Mouse (Mus musculus): Measurements from ENCODE around the gene Calm3.

Gene Calm3

DNA sequence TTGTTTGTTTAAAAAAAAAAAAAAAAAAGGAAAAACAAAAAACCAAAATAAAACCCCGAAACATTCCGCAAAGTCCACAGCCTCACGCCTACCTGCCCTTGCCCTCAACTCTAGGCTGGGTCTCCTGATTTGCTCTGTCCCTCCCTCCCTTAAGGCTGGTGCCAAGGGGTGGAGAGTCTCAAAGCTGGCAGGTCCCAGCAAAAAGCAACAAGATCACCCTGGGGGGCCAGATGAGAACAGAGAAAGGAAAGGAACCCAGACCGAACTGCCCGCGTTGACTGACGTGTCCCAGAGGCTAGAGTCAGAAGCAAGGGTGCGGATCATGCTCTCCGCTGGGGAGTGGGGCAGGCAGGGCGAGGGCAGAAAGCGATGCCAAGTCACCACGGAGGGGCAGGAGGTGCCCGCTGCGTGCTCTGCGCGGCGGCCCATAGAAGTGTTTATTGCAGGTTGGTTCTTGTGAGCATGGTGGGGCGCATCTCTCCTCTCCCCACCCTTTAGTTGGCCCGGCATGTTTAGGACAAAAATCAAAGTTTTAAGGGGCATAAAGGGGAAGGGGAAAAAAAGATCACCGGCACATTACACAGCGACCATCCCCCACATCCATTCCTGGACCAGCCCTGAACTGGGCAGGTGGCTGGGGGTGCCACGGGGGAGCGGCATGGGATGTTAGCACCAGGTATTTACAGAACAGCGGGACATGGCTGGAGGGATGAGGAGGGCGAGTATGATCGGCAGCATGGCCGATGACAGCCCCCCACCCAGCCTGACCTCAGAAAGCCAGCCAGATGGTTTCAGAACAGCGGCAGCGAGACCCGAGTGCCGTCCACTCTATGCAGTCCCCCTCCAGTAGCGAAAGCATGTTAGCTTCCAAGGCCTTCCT, 8.2 kb downstream of the Calm3 start:
- no peak for DNase-seq (ENCODE audit: low read depth in 1 of 2, low spot score in 2 of 2)

DNA sequence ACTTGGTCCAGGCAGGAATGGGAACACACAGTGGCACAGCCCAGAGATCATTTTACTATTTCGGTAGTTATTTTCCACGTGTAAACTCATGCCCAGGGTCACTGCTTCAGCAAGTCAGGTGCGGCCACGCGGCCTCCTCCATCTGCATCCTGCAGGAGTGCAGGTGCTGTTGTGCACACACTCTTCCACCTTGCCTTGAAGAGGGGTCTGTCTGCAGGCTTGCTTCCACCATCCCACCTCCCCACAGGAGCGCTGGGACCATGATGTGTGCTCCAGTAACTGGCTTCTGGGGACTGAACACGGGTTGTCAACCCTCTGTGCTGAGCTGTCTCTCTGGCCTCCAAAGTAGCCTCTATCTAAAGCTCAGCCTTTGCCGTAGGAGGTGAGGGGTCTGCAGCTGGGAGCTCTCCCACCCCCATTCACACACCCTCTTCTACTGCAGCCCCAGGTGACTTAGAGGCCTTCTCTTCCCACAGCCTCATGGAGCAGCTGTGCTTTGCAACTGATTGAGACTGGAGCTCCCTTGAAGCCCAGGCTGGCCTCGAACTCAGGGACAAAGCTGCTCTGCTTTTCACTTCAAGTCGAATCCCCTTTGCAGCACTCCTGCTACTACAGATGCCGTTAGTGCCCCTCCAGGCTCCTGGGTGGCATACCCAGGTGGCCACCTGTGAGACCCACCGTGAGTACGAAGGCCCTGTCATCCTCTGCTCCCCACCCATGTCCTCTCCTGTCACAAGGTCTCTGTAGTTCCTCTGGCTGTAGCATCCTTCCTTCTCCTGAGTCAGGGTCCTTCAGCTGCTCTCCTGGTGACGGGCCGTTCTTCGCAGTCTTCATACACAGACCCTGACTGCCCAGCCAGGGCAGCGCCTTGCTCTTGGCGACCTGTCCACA, 9.2 kb downstream of the Calm3 start:
- no peak for DNase-seq (ENCODE audit: low read depth in 1 of 2, low spot score in 2 of 2)

DNA sequence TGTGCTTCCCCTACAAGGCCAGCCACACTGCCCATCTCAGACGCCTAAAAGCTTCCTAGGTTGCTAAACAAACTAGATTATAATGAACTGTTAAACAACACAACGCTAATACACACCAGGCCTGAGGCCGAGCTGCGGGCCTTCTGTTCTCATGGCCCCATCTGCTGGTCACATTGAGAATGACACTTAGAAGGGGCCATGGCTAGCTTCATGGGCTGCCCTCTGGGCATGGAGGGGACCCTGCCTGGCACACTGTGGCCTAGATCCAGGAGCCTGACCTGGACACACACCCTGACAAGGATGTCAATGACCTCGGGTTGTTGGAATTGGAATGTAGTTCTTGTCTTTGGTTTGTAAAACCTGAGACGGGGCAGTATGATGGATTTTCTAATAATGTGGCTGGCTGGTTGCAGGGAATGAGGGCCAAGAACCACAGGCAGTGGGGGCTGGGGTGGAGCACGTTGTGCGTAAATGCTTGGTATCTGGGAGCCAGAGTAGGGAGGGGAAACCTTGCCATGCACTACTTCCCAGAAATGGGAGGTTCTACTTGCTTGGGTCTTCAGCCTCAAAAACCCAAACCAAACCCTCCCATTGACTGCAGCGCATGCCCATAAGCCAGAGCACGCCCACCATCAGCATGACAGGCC, 10.0 kb downstream of the Calm3 start:
- peak in 1 of 2 experiments; percentile 55 for DNase-seq (ENCODE audit: low read depth in 1 of 2, low spot score in 2 of 2)

DNA sequence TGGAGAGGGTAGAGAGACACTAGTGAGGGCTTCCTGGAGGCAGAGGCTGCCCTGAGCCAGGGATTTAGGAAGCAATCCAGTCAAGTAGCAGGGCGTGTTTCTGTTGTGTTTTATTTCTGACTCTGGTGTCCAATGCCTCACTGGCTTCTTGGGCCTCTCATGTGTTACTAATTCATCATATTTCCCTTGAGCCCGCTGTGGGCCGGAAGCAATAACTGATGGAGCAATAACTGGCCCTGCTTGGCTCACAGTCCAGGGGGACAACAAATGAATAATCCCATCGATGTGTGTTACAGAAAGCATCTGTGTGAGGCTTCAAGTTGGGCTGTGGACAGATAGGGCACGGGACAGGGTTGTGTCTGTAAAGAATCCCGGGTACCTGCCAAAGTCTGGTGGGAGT, 11.6 kb downstream of the Calm3 start:
- DNase-seq (ENCODE audit: low read depth in 1 of 2, low spot score in 2 of 2) = no peak

DNA sequence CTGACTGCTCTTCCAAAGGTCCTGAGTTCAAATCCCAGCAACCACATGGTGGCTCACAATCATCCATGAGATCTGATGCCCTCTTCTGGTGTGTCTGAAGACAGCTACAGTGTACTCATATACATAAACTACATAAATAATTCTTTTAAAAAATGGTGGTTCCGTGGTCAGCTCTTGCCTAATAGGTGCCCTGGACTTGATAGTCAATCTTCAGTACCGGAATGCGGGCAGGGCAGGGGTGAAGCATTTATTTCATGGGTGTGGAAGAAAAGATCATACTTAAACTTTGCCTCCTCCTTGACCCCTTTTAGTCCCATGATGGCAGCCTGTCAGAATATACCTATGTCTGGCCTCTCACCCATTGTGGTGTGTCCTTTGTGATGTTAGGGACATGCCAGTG, 12.0 kb downstream of the Calm3 start:
- DNase-seq (ENCODE audit: low read depth in 1 of 2, low spot score in 2 of 2) = no peak

DNA sequence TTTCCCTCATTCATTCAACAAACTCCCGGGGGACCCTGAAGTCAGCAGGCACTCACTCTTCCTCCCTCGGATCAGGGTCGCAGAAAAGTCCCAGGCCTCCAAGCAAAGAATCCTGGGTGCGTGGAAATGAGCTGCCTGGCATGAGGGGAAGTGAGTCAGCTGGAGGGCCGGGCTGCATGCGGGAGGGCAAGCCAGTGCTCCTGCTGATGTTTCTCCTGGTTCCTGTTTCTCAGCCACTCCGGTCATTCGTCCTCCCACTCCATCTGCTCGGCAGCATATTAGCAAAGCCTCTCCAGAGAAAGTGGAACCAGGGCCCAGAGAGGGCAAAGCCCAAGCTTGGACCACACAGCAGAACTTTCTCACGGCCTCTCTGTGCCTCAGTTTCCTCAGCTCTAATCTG, 14.0 kb downstream of the Calm3 start:
- peak; percentile 40 to 57 for DNase-seq (ENCODE audit: low read depth in 1 of 2, low spot score in 2 of 2)

DNA sequence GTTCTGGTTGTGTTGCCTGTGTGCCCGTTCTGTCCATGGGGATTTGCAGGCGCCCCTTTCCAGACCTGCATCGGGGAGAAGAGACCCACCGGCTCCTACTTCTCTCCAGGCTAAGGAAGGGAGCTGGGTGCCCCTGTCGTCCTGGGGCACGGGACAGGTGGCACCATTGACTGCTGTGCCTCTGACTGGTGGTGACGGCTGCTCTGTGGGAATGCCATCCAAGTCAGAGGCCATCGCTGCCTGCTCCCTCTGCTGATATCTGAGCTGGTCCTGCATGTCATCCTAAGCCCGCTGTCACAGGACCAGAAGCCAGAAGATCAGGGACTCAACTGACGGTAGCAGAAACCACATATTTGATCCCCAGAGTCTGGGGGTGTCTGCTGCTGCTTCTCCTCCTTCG, 15.1 kb downstream of the Calm3 start:
- no peak for DNase-seq (ENCODE audit: low read depth in 1 of 2, low spot score in 2 of 2)

DNA sequence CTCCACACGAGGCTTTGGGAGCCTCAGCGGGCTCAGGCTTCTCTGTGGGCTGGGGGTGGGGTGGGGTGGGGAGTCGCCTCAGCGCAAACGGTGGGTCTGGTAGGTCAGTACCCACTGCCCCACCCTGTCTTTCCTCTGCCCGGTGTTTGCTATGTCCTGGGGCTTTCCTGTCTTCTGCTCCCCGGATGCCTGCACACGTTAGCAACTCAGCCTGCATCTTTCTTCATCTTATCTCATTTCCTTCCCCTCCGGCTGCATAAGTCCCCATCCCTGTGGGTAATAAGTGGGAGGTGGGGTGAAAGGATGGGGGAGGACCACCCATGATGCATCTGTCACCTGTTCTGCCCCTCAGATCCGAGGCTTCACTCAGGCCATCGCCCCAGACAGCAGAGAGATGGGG, 15.5 kb downstream of the Calm3 start:
- no peak for DNase-seq (ENCODE audit: low read depth in 1 of 2, low spot score in 2 of 2)

DNA sequence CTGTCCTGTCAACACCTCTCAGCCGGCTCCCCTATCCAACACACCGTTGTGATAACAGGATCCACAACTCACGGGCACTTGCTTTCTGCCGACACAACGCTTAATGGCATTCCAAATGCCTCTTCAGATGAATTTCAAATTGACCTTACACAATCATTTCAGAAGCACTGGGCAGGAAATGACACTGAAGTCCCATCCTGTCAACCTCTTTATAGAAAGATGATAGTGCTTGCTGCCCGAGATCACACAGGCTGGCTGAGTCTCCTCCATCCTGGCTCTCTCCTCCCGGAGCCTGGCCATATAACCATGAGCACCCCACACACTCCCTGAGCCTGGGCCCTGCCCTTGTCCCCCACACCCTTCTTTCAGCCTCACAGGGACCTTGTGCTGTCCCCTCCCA, 16.1 kb downstream of the Calm3 start:
- DNase-seq (ENCODE audit: low read depth in 1 of 2, low spot score in 2 of 2) = no peak

DNA sequence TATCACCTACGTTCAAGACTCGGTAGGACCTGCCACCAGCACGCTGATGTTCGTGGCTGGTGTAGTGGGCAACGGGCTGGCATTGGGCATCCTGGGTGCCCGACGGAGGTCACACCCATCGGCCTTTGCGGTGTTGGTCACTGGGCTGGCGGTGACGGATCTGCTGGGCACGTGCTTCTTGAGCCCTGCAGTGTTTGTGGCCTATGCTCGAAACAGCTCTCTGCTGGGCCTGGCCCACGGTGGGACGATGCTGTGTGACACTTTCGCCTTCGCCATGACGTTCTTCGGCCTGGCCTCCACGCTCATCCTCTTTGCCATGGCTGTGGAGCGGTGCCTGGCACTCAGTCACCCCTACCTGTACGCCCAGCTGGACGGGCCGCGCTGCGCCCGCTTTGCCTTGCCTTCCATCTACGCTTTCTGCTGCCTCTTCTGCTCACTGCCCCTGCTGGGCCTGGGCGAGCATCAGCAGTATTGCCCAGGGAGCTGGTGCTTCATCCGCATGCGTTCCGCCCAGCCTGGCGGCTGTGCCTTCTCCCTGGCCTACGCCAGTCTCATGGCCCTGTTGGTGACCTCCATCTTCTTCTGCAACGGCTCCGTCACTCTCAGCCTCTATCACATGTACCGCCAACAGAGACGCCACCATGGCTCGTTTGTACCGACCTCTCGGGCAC, 16.9 kb downstream of the Calm3 start:
- DNase-seq (ENCODE audit: low read depth in 1 of 2, low spot score in 2 of 2) = no peak

DNA sequence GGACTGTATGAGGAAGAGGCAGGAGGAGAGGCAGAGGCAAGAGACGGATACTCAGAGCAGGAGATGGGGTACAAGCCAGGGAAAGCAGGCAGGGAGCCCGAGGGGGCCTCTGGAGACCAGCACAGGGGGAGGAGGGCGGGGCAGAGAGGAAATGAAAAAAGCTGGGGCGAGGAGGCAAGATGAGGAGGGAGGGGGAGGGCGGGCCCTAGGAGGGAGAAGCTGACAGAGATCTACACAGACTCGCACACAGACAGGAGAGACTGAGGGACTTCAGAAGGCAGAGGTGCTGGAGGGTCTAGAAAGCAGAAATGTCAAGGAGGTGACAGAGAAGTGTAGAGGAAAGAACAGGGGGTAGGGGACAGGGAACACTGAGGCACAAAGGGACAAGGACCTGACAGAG, 17.6 kb downstream of the Calm3 start, which contains the start of gene Ptgir:
Gene Ptgir, plus strand, starts transcription at position 210 of the 400 bp plus-strand sequence.
- DNase-seq (ENCODE audit: low read depth in 1 of 2, low spot score in 2 of 2) = no peak

DNA sequence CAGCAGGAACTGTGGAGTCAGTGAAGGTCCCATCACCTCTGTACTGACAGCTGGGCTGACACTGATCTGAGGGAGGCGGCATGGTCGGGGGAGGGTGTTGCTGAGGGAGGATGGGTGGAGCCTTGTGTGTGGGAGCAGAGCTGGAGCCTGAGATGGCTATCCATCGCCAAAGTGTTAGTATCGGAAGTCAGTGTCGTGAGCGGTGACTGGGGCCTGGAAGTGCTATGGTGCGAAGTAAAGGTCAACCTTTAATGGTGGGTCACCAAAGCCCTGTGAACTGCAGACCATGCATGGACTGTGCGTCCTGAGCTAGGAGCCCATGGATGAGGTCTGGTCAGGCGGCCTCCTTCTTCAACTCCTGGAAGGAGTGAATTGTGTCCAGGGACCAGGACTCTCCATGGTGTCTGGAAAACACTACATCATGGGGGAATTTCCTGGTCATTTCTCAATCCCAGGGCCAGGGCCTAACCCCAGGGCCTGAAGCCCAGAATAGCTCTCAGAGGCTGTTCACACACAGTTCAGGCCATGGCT, 18.4 kb downstream of the Calm3 start:
- no peak for DNase-seq (ENCODE audit: low read depth in 1 of 2, low spot score in 2 of 2)

DNA sequence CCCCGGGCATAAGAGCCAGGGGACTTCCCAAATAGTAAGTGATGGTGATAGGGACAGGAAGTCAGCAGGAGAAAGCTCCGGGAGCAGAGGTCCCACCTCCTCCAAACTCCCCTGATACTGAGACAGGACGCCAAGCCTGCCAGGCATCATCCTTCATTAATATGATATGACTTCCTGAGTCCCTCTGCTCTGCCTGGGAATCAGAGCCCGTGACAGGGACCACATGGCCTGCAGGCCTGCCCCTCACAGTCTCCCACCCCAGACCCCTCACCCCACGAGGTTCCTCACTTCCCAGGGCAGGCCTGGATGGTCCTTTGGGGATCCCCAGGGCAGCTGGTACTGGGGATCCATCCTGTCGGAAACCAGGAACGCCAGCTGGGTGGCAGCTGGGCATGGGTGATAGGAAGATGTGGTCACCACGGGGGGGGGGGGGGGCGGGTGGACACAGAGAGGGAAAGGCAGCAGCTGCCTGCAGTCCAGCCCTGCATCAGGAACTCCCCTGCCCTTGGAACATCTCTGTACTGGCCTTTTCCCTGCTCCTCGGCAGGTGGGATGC, 19.7 kb downstream of the Calm3 start:
- DNase-seq (ENCODE audit: low read depth in 1 of 2, low spot score in 2 of 2) = no peak

DNA sequence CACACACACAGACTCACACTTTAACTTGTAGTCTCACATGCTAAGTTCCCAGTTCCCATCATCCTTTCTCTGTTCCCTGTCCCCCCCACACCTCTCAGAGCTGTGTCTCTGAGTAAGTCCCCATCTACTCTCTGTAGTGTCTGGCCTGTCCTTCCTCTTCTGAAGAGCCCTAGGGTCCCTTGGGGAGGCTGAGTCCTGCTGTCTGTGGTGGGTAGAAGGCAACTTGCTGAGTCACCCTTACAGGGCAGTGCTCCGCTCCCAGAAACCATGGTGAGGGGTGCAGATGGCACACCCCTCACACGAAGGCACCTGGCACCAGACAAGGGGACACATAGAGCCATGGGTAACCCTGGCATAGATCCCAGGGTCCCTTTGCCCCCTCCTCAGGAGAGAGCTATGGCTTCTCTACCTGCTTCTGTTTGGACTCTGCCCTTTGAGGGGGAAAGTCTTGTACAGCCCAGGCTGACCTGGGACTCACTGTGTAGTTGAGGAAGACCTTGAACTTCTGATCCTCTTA, 20.4 kb downstream of the Calm3 start:
- no peak for DNase-seq (ENCODE audit: low read depth in 1 of 2, low spot score in 2 of 2)

DNA sequence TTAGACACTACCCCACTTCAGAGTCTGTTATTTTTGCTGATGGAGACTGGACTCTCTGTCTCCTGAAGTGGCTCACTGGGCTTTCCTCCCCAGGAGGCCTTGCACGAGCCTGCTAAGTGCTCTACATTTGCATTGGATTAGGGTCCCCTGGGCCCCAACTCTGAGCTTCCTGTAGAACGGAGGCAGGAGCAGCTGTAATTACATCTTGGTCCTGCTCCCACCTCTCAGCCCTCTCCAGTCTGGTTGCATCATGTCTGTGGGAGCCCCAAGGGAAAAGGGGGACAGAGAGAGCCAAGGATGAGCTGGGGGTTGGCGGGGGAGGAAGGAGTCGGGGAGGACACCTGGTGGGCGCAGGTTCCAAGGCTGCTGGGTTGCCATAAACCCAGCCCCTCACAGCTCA, 23.4 kb downstream of the Calm3 start:
- DNase-seq (ENCODE audit: low read depth in 1 of 2, low spot score in 2 of 2) = no peak

DNA sequence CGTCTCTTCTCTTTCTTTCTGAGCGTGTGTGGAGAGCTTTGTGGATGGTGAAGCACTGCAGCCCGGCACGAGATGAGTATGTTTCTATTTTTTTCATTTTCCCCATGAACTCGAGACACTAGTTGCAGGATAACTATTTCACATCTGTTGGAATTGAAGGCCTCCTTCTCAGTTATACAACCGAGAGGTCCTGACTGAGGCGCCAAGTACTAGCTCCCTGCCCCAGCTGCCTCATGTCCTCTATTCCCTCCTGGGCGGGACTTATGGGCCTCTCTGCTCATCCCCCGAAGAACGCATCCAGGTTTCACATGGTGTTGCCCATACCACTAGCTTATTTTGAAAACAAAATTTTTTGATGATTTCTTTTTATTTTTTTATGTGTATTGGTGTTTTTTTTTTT, 28.4 kb downstream of the Calm3 start:
- DNase-seq (ENCODE audit: low read depth in 1 of 2, low spot score in 2 of 2) = no peak

DNA sequence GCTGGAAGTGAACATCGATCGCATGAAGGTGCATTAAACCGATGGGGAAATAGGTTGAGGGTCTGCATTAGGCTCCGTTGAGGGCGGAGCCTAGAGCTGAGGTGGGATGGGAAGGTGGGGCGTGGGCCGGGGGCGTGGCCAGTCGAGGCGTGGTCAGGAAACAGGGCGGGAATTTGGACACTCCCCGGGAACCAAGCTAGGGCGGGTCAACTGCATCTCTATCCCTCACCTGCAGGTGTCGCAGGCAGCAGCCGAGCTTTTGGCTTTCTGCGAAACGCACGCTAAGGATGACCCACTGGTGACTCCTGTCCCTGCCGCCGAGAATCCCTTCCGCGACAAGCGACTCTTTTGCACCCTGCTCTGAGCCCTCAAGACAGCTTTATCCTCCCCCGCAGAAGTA, 28.9 kb downstream of the Calm3 start:
- peak; percentile 50 to 51 for DNase-seq (ENCODE audit: low read depth in 1 of 2, low spot score in 2 of 2)

DNA sequence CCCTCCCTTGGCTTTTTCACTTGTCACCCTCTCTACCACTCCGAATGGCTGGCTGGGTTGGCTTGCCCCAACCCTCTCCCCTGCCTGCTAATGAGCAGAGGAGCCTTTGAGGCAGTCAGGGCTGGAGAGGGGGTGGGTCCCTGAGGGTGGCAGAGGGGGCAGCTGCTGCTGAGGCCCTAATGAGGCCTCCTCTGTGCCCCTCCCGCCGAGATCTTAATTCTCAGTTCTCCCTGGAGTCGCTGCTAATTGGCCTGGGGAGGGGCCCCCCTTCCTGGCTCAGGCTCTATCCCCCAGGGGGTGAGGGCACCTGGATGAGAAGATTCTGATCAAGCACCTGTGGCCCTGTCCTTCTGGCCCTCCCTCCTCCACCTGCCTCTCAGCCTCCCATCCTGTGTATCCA, 29.6 kb downstream of the Calm3 start:
- DNase-seq (ENCODE audit: low read depth in 1 of 2, low spot score in 2 of 2) = no peak

DNA sequence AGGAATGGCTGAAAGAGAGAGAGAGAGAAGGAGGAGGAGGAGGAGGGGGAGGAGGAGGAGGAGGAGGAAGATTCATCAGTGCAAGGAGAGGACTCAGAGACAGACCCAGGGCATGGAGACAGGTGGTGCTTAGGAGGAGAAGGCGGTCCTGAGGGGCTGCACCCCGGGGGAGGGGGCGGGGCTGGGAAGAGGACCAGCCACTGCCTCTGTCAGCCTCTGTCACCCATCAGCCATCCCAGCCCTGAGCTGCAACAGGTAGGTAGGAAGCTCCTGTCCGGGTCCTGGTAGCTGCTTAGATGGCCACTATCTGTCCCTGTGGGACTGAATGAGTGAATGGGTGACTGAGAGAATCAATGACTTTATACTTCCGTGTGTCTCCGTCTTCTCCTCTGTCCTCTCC, 30.3 kb downstream of the Calm3 start:
- no peak for DNase-seq (ENCODE audit: low read depth in 1 of 2, low spot score in 2 of 2)

DNA sequence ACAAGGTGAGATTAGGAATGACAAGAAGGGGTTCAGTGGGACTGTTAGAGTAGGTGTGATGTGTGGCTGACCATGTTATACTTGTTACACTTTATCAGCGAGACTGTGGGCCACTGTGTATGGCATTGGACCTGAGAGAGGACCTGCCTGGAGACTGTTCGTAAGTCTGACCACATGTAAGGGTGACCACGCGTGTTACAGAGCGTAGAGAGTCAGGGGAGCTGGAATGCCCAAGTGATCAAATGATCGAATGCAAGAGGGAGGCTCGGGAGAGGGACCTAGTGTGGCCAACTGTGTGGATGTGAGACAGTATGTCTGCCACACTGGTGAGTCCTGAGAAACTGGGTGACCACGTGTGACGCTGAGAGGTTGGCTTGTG, 31.6 kb downstream of the Calm3 start:
- DNase-seq (ENCODE audit: low read depth in 1 of 2, low spot score in 2 of 2) = no peak
